Mouse (Mus musculus): ENCODE results near the gene Krtap4-1. TPM values are rescaled to one million over a fixed set of nuclear protein-coding genes. Genes with fewer than 3 reads are reported as not detected.
"Not testable (repeated sequence)": the region's sequence is repeated elsewhere in the genome, so short reads cannot be mapped to it uniquely, and the experiment has no call there.

Gene Krtap4-1
- not detected in 2 replicates for polyA plus RNA-seq (2016; fragmentation: Nextera tagmentation; extraction: Ambion mirVana)

DNA sequence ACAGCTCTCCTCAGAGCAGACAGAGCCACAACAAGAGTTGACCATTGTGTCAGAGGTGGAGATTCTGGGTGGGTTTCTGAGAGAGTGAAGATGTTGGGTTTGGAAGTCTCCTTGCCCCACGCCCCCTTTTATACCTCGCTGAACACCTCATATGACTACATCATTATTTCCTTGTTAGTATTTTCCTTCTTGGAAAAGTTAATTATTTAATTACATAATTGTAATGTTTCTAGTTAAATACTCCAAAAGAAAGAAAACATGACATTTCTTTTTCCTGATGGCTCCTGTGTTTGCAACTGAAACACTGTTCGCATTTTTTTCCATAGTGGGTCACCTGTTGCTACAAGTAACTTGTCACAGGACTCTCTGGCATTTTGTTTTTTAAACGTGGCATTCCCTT, at the start of gene Krtap4-1:
Gene Krtap4-1 (minus strand): TSS at position 101 of the 400 bp plus-strand sequence.
- Histone ChIP-seq H3K27me3 (replicated peaks) (no peaks in the 10 kb centered on the region), H3K4me2 (replicated peaks) (no peak within 1 kb of the TSS), H3K27ac (no peak within 1 kb of the TSS), H3K36me3 (no peaks in the 10 kb centered on the region), H3K4me1 (no peaks in the 10 kb centered on the region), H3K9ac (no peak within 1 kb of the TSS), H3K4me3 (no peak within 1 kb of the TSS), H3K9me3 (no peaks in the 10 kb centered on the region)
- no peak for ATAC-seq (ENCODE audit: low FRiP score, low read depth)
- WGBS = 88% methylated on average over 4 of the region's 4 CpGs

DNA sequence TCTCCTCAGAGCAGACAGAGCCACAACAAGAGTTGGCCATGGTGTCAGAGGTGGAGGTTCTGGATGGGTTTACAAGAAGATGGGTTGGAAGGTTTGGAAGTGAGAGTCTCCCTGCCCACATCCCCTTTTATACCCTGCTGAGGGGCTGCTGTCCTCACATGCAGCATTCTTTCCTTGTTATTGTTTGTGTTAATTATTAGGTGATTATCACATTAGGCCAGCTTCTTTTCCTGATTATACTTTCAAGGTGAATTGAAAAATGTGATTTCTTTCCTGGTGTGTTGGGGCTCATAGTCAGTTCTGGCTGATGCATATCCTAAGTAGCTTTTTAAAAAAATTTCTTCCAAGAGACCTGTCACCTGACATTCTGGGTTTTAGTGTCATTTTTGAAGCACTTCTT, 37.8 kb upstream of the Krtap4-1 start, which contains the start of gene Krtap4-6:
Gene Krtap4-6 (minus strand): TSS at position 101 of the 400 bp plus-strand sequence.
- no peak for ATAC-seq (ENCODE audit: low FRiP score, low read depth)

DNA sequence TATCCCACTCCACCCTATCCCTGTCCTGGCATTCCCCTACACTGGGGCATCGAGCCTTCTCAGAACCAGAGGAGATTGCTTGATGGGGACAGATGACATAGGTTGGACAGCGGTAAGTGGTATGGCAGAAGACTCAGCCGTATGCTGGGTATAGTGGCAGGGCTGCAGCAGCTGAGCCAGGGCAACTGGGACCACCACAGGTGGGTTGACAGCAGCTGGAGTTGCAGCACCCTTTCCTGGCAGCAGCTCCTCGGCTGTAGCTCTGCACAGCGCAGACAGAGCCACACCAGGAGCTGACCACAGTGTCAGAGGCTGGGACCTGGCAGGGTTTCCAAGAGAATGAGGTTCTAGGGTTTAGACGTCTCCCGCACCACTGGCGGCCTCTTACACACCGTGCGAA, 34.8 kb upstream of the Krtap4-1 start:
- no peak for ATAC-seq (ENCODE audit: low FRiP score, low read depth)
- no peaks in the 10 kb centered on the region for H3K9me3 ChIP-seq
- 89% methylated on average over 10 of the region's 10 CpGs for WGBS

More for the DNA sequence above, 37.8 kb upstream of the Krtap4-1 start, which contains the start of gene Krtap4-6:
- Histone ChIP-seq H3K4me2 (replicated peaks) (no peak within 1 kb of the TSS), H3K4me1 (no peaks in the 10 kb centered on the region), H3K36me3 (no peaks in the 10 kb centered on the region), H3K4me3 (no peak within 1 kb of the TSS), H3K9me3 (no peaks in the 10 kb centered on the region), H3K9ac (no peak within 1 kb of the TSS), H3K27ac (no peak within 1 kb of the TSS), H3K27me3 (replicated peaks) (no peaks in the 10 kb centered on the region)

DNA sequence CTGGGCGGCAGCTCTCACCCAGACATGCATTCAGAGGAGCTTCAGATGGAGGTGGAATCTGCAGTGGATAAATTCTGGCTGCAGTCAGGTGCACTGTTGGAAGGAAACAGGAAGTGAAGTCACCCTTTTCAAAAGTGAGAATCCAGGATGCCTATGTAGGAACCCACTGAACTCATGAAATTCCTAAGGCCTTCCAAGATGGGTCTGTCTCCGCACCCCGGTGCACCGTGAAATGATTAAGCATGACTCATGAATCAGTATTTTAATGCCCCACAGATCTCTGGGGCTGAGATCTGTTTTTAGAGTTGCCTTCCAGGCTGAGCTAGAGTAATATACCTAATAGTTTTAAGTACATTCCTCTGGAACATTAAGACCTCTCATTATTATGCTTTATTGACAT, 31.2 kb upstream of the Krtap4-1 start:
- 87% methylated on average over 4 of the region's 4 CpGs for WGBS
- H3K4me1 ChIP-seq = no peaks in the 10 kb centered on the region

More for the DNA sequence above, 34.8 kb upstream of the Krtap4-1 start:
- Histone ChIP-seq H3K4me1 (no peaks in the 10 kb centered on the region), H3K9ac (no peak overlapping the region), H3K27ac (no peak overlapping the region), H3K4me3 (no peak overlapping the region), H3K27me3 (replicated peaks) (no peaks in the 10 kb centered on the region), H3K4me2 (replicated peaks) (no peak overlapping the region), H3K36me3 (no peaks in the 10 kb centered on the region)

DNA sequence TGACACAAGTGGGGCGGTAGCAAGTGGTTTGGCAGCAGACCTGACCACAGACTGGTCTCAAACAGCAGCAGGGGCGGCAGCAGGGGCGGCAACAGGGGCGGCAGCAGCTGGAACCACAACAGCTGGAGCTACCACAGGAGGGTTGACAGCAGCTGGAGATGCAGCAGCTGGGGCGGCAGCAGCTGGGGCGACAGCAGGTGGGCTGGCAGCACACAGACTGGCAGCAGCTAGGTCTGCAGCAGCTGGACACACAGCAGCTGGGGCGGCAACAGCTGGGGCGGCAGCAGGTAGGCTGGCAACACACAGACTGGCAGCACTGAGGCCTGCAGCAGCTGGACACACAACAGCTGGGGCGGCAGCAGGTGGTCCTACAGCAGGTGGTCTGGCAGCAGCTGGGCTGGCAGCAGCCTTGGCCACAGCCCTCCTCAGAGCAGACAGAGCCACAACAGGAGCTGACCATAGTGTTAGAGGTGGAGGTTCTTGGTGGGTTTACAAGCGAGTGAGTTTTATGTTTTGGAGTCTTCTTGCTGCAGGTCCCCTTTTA, 30.5 kb upstream of the Krtap4-1 start, which contains the start of gene Gm11563:
Gene Gm11563 (minus strand): TSS at position 494 of the 544 bp plus-strand sequence.
- WGBS = 61% methylated on average over 10 of the region's 10 CpGs

More for the DNA sequence above, 31.2 kb upstream of the Krtap4-1 start:
- Histone ChIP-seq H3K27ac (no peak overlapping the region), H3K4me3 (no peak overlapping the region), H3K36me3 (no peaks in the 10 kb centered on the region), H3K9me3 (no peaks in the 10 kb centered on the region), H3K9ac (no peak overlapping the region), H3K4me2 (replicated peaks) (no peak overlapping the region), H3K27me3 (replicated peaks) (no peaks in the 10 kb centered on the region)
- no peak for ATAC-seq (ENCODE audit: low FRiP score, low read depth)

DNA sequence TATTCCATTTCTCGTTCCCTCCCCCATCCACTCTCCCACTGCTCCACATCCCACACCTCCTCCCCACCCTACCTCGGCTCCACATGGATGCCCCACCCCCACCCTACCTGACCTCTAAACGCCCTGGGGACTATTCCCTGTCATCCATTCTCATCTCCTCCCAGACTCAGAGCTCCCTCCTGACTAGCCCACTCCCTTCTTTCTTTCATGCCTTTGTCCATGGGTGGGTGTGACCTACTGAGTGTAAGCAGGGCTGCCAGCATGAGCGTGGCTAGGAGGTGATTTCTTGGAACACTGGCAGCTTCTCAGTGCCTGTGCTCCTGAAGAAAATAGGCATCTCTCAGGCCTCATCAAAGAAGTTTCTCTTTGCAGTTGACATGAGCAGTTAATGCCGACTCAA, 29.0 kb upstream of the Krtap4-1 start:
- 39% methylated on average over 5 of the region's 5 CpGs for WGBS
- ATAC-seq (ENCODE audit: low FRiP score, low read depth) = no peak

More for the DNA sequence above, 30.5 kb upstream of the Krtap4-1 start, which contains the start of gene Gm11563:
- H3K27ac ChIP-seq; H3K27me3 ChIP-seq (replicated peaks); H3K4me2 ChIP-seq (replicated peaks); H3K4me3 ChIP-seq; H3K9me3 ChIP-seq; H3K36me3 ChIP-seq; H3K4me1 ChIP-seq; ATAC-seq (ENCODE audit: low FRiP score, low read depth); H3K9ac ChIP-seq: not testable (repeated sequence)

DNA sequence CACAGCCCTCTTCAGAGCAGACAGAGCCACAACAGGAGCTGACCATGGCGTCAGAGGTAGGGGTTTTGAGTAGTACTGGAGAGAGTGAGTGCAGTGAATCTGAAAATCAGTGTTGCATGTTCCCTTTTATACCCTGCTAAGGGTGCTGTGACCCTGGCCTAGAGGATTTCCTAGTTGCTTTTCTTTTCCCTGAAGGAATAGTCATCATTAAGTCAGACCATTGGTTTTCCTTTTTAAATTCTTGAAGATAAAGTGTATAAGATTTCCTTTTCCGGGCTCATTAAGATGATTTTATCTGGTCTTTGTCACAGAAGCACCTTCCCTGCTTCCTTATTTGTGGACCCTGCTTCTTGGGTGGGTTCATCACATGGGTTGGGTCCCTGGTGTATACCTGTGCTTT, 22.1 kb upstream of the Krtap4-1 start, which contains the start of gene Gm11555:
Gene Gm11555 (minus strand): TSS at position 101 of the 400 bp plus-strand sequence.
- no peaks in the 10 kb centered on the region for H3K36me3 ChIP-seq
- no peak for ATAC-seq (ENCODE audit: low FRiP score, low read depth)
- 82% methylated on average over 2 of the region's 2 CpGs for WGBS

More for the DNA sequence above, 29.0 kb upstream of the Krtap4-1 start:
- H3K4me3 ChIP-seq = no peak overlapping the region
- H3K27me3 ChIP-seq (replicated peaks) = no peaks in the 10 kb centered on the region
- no peak overlapping the region for H3K4me2 ChIP-seq (replicated peaks)
- no peaks in the 10 kb centered on the region for H3K4me1 ChIP-seq
- no peak overlapping the region for H3K9ac ChIP-seq
- no peak overlapping the region for H3K27ac ChIP-seq
- H3K36me3 ChIP-seq = no peaks in the 10 kb centered on the region
- H3K9me3 ChIP-seq = no peaks in the 10 kb centered on the region

DNA sequence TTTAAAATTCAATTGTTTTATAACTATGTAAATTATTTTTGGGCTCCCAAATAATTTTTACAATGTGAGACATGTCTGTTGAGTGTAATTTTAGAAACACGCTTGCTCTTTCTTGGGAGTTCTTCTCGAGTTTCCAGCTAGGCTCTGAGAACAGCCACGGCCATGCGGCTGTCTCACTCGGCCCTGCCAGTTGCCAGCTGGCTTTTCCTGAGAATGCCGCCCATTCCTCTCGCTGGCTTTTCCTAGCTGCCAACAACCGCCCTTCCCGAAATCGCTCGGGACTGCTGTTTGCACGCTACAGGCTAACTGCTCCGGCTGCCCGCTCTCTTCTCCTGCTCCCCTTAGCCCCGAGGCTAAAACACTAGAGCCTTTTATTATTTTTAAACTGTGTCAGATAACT, 18.4 kb upstream of the Krtap4-1 start:
- Histone ChIP-seq H3K9me3 (no peaks in the 10 kb centered on the region), H3K4me2 (replicated peaks) (no peak overlapping the region), H3K27me3 (replicated peaks) (no peaks in the 10 kb centered on the region), H3K36me3 (no peaks in the 10 kb centered on the region), H3K4me3 (no peak overlapping the region), H3K4me1 (no peaks in the 10 kb centered on the region), H3K27ac (no peak overlapping the region), H3K9ac (no peak overlapping the region)
- WGBS = 92% methylated on average over 15 of the region's 15 CpGs
- ATAC-seq (ENCODE audit: low FRiP score, low read depth) = no peak

More for the DNA sequence above, 22.1 kb upstream of the Krtap4-1 start, which contains the start of gene Gm11555:
- Histone ChIP-seq H3K4me3 (no peak within 1 kb of the TSS), H3K27ac (no peak within 1 kb of the TSS), H3K4me2 (replicated peaks) (no peak within 1 kb of the TSS), H3K27me3 (replicated peaks) (no peaks in the 10 kb centered on the region), H3K4me1 (no peaks in the 10 kb centered on the region), H3K9me3 (no peaks in the 10 kb centered on the region), H3K9ac (no peak within 1 kb of the TSS)

DNA sequence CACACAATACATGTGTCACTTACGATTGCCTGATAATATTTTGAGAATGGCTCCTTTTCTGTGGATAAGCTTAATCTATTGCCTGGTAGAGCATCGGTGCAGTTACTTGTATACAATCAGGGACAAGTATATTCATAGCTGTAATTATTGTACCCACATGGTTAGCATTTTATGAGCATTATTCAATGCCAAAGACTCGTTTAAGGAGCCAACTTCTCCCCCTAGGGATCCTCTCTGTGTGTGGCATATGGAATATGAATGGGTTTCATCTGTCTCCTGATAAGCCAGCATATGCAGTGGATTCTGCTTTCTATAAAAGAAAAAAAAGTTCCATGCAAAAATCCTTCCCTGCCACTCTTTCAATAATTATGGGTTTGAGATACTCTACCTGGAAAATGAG, 16.3 kb upstream of the Krtap4-1 start:
- no peaks in the 10 kb centered on the region for H3K36me3 ChIP-seq
- no peaks in the 10 kb centered on the region for H3K9me3 ChIP-seq
- H3K4me1 ChIP-seq = no peaks in the 10 kb centered on the region
- no peaks in the 10 kb centered on the region for H3K27me3 ChIP-seq (replicated peaks)
- no peak overlapping the region for H3K9ac ChIP-seq
- ATAC-seq (ENCODE audit: low FRiP score, low read depth) = no peak
- no peak overlapping the region for H3K4me3 ChIP-seq
- no peak overlapping the region for H3K27ac ChIP-seq
- no peak overlapping the region for H3K4me2 ChIP-seq (replicated peaks)
- 75% methylated on average over 3 of the region's 3 CpGs for whole genome bisulfite sequencing

DNA sequence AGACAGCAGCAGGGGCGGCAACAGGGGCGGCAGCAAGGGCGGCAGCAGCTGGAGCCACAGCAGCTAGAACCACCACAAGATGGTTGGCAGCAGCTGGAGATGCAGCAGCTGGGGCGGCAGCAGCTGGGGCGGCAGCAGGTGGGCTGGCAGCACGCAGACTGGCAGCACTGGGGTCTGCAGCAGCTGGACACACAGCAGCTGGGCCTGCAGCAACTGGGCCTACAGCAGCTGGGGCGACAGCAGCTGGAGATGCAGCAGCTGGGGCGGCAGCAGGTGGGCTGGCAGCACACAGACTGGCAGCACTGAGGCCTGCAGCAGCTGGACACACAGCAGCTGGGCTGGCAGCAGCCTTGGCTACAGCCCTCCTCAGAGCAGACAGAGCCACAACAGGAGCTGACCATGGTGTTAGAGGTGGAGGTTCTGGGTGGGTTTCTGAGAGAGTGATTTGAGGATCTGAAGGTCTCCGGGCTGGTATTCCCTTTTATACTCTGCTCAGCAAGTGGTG, 15.6 kb upstream of the Krtap4-1 start, which contains the start of gene Krtap4-7:
Gene Krtap4-7 (minus strand): TSS at position 455 of the 505 bp plus-strand sequence.
- not testable (repeated sequence) for H3K27ac ChIP-seq; H3K4me2 ChIP-seq (replicated peaks); H3K4me3 ChIP-seq; H3K4me1 ChIP-seq; H3K9ac ChIP-seq; H3K27me3 ChIP-seq (replicated peaks); H3K36me3 ChIP-seq; H3K9me3 ChIP-seq; ATAC-seq (ENCODE audit: low FRiP score, low read depth)
- 91% methylated on average over 9 of the region's 9 CpGs for WGBS

DNA sequence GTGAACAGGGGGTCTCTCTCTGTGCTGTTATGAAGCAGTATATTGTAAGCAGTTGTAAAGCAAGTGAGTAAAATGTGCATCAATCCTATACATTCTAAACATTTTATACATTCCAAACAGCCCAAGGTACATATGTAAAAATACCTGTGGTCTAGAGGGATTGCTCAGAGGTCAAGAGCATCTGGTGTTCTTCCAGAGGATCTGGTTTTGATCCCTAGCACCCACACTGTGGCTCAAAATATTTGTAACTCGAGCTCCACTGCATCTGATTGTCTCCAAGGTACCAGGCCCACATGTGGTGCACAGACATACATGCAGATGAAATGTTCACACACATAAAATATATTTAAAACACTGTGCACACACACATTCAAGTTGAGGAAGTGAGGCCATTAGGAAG, 12.9 kb upstream of the Krtap4-1 start:
- Histone ChIP-seq H3K27ac (no peak overlapping the region), H3K9me3 (no peaks in the 10 kb centered on the region), H3K4me2 (replicated peaks) (no peak overlapping the region), H3K4me1 (no peaks in the 10 kb centered on the region), H3K27me3 (replicated peaks) (no peaks in the 10 kb centered on the region), H3K9ac (no peak overlapping the region), H3K36me3 (no peaks in the 10 kb centered on the region), H3K4me3 (no peak overlapping the region)
- WGBS = 60% methylated on average over 1 of the region's 1 CpGs
- no peak for ATAC-seq (ENCODE audit: low FRiP score, low read depth)

DNA sequence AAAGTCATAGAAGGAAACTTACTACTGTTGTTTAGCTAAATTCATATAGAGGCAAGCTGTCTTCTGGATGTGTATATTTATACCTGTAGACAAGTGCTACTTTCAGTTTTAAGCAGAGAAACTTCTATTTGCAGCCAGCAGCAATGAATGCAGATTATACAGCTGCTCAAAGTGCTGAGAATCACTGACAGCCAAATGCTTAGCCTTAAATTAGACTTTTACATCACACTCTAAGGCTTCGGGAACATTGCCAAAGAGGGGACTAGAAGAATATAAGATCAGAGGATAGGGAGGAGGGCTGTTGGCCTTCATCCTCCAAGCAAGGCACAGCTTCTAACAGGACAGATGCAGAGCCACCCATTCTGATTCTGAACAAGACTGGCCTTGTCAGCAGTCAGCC, 9.0 kb upstream of the Krtap4-1 start:
- WGBS = 73% methylated on average over 1 of the region's 1 CpGs
- Histone ChIP-seq H3K4me2 (replicated peaks) (no peak overlapping the region), H3K9ac (no peak overlapping the region), H3K4me3 (no peak overlapping the region), H3K4me1 (no peaks in the 10 kb centered on the region), H3K27ac (no peak overlapping the region), H3K9me3 (no peaks in the 10 kb centered on the region), H3K27me3 (replicated peaks) (no peaks in the 10 kb centered on the region), H3K36me3 (no peaks in the 10 kb centered on the region)
- no peak for ATAC-seq (ENCODE audit: low FRiP score, low read depth)
